Mouse (Mus musculus) heart, embryonic 16.5 days (tissue): ENCODE data around the gene Adam22. TPM values are rescaled to one million over a fixed set of nuclear protein-coding genes. Genes with fewer than 3 reads are reported as not detected.
"Not testable (repeated sequence)": the region's sequence is repeated elsewhere in the genome, so short reads cannot be mapped to it uniquely, and the experiment has no call there.

ENCODE experiments used
- ATAC-seq: fragments of 200-750 bp; cut with Nextera tagmentation; replicated peaks from 2 replicates; pipeline ENCODE4 v1.8.0; 2017; ENCODE audit warnings: moderate number of reproducible peaks; ENCODE audit not compliant: insufficient read depth, low FRiP score; ENCODE audit errors: extremely low read depth
- H3K27ac ChIP-seq: fragments of 300-500 bp; sonication (generic); 2 replicates; pipeline ENCODE4 v1.5.1; 2014; ENCODE audit warnings: mild to moderate bottlenecking, low read length, control low read depth, moderate library complexity
- H3K27me3 ChIP-seq: fragments of 300-500 bp; sonication (generic); 2 replicates; pipeline ENCODE4 v1.6.1; 2014; ENCODE audit warnings: low read length, mixed read lengths; ENCODE audit not compliant: control insufficient read depth, insufficient read depth
- H3K36me3 ChIP-seq: fragments of 300-500 bp; sonication (generic); 2 replicates; pipeline ENCODE4 v1.6.1; 2014; ENCODE audit not compliant: control insufficient read depth, insufficient read depth
- H3K4me1 ChIP-seq: fragments of 300-500 bp; sonication (generic); 2 replicates; pipeline ENCODE4 v1.6.1; 2014; ENCODE audit warnings: low read length, mixed read lengths; ENCODE audit not compliant: control insufficient read depth, insufficient read depth
- H3K4me2 ChIP-seq: fragments of 300-500 bp; sonication (generic); 2 replicates; pipeline ENCODE4 v1.6.1; 2014; ENCODE audit warnings: low read depth, mild to moderate bottlenecking, control low read depth, low read length
- H3K4me3 ChIP-seq: fragments of 300-500 bp; sonication (generic); 2 replicates; pipeline ENCODE4 v1.5.1; 2014; ENCODE audit warnings: mild to moderate bottlenecking, control low read depth, low read length
- H3K9ac ChIP-seq: fragments of 300-500 bp; sonication (generic); 2 replicates; pipeline ENCODE4 v1.6.1; 2014; ENCODE audit warnings: low read length, control low read depth
- H3K9me3 ChIP-seq: fragments of 300-500 bp; sonication (generic); replicated peaks from 2 replicates; pipeline ENCODE4 v1.6.1; 2016; ENCODE audit warnings: low read length; ENCODE audit not compliant: control insufficient read depth
- WGBS: fragments of 180-500 bp; shearing (Covaris S2); extraction: QIAGEN DNeasy Blood & Tissue Kit; methylation state at CpG from one replicate; pipeline ENCODE4 v1.1.7; 2014; 5-methylcytosine and 5-hydroxymethylcytosine counted together
- polyA plus RNA-seq: library from polyadenylated mRNA; unstranded; fragments of >200 nt; fragmentation: Nextera tagmentation; extraction: Ambion mirVana; gene quantifications from 2 replicates; pipeline ENCODE4 v1.2.1, GENCODE M21; 2015

The Adam22 gene
- polyA plus RNA-seq, 1 experiment from 2014 or later = 7.8 TPM

DNA sequence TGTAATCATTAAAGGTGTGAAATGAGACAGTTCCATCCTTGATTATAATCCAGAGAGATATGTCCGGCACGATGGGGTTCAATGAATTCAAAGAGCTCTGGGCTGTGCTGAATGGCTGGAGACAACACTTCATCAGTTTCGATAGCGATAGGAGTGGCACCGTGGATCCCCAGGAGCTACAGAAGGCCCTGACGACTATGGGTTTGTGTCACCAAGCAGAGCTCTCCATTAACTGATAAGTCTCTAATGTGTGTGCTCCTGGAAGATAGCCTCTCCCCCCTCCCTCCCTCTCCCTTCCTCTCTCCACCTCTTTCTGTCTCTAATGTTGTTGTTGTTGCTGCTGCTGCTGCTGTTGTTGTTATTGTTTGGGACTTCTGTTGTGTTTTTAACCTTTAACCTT lies 304.8 kb downstream of the Adam22 start:
- WGBS = 43% methylated on average over 6 of the region's 6 CpGs
- Histone ChIP-seq H3K36me3 (peaks cover 64% of the 10 kb centered on the region), H3K4me2 (no peak overlapping the region), H3K27me3 (no peaks in the 10 kb centered on the region), H3K9ac (no peak overlapping the region), H3K4me3 (no peak overlapping the region), H3K4me1 (peaks cover 3% of the 10 kb centered on the region), H3K9me3 (no peaks in the 10 kb centered on the region), H3K27ac (no peak overlapping the region)
- ATAC-seq = no peak

DNA sequence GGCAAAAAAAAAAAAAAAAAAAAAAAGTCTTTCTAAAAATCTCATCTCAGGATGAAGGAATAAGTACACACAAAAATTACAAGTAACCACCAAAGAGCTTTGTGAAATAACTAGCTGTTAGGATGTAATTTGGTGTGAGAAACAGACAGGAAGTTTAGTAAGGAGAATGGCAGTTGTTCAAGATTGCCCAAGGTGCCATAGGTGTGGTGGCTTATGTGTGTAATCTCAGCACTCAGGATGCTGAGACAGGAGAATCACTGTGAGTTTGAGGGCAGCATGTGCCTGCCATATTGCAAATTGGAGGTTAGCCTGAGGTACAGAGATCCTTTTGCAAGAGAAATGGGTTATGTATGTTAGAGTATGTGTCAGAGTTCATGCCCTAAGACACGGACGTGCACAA lies 305.5 kb downstream of the Adam22 start:
- no peaks in the 10 kb centered on the region for H3K27me3 ChIP-seq
- no peak overlapping the region for H3K9ac ChIP-seq
- 93% methylated on average over 2 of the region's 2 CpGs for WGBS
- H3K4me3 ChIP-seq = no peak overlapping the region
- no peak overlapping the region for H3K27ac ChIP-seq
- H3K4me2 ChIP-seq = no peak overlapping the region
- no peaks in the 10 kb centered on the region for H3K9me3 ChIP-seq
- no peak for ATAC-seq
- peaks cover 10% of the 10 kb centered on the region for H3K4me1 ChIP-seq
- H3K36me3 ChIP-seq = peaks cover 65% of the 10 kb centered on the region

DNA sequence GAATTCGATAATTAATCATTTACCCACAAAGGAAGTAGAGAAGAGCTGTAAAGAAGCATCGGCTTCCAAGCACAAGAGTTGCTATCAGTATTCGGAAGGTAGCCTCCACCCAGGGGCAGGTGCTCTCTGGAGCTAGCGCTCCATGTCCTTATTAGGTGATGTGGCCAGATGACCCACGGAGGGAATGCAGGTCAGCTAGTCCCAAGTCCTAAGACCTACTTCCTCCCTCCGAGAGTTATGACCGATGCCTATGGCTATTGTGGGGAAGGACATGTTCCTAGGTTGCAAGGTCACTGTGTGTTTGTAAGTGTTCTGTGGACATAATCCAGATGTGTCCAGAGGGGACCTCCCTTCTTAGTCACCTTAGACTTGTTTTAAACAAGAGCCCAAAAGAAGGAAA lies 309.9 kb downstream of the Adam22 start:
- Histone ChIP-seq H3K27me3 (no peaks in the 10 kb centered on the region), H3K4me3 (peak overlapping the region; percentile 18), H3K4me1 (peaks cover 13% of the 10 kb centered on the region), H3K4me2 (peak overlapping the region; percentile 74), H3K27ac (no peak overlapping the region), H3K9ac (no peak overlapping the region; the same call in 1 of the 2 replicates), H3K36me3 (peaks cover 28% of the 10 kb centered on the region), H3K9me3 (no peaks in the 10 kb centered on the region)
- no peak for ATAC-seq
- WGBS = 73% methylated on average over 7 of the region's 7 CpGs

DNA sequence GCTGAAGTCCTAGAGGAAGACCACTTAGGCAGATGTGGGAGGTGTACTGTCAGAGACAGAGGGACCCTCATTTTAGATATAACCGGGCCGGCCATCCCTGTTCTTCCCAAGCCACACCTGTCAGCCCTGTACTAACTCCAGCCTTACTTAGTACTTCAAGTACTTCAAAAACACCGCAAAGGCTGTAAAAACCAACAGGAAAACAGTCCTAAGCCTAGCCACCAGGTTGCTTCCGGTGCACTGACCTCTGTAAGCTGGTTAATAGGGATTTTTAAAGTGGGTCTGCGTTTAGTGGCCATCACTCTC lies 311.0 kb downstream of the Adam22 start:
- H3K27ac ChIP-seq = peak overlapping the region; percentile 94
- ATAC-seq = no peak
- H3K9ac ChIP-seq = peak overlapping the region; percentile 81
- peak overlapping the region; percentile 66 for H3K4me3 ChIP-seq
- WGBS = 38% methylated on average over 5 of the region's 5 CpGs
- H3K27me3 ChIP-seq = no peaks in the 10 kb centered on the region
- peaks cover 27% of the 10 kb centered on the region for H3K36me3 ChIP-seq
- no peaks in the 10 kb centered on the region for H3K9me3 ChIP-seq
- H3K4me1 ChIP-seq = peaks cover 13% of the 10 kb centered on the region
- H3K4me2 ChIP-seq = peak overlapping the region; percentile 74

DNA sequence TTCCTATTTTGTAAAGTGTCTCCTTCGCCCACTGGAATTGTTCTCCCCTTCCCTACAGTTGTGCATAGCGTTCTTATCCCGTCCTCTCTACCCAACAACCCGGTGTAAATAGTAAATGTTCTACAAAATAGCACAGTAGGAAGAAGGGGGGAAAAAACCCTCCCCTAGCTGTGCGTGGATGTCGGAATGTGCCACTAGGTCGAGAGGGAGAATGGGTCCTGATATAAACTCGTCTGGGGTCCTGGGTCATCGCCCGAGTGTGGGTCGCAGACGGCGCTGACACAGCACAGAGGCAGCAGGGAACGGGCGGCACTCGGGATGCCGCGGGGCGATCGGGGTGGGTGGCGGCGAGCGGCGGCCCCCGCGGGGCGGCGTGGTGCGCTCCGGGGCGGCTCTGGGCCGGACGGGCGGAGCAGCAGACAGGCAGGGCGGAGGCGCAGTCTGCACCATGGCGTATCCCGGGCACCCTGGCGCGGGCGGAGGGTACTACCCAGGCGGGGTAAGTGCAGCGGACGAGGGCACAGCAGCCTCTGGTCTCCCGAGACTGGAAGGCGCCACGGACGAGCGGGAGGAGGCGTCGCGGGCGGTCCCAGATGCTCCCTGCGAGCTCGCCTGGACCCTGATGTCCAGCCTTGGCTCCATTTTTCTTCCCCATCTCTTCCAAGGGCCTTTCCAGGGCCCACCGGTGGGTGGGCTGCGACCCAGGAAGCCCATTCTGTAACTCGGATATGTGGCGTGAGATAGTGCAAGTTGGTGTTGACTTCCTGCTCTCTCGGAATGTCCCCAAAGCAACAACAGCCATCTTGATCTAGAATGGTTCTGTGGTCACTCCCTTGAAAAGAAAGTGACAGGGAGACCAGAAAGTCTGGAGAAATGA lies 311.6 kb downstream of the Adam22 start:
- Histone ChIP-seq H3K36me3 (peaks cover 26% of the 10 kb centered on the region), H3K27ac (peak overlapping the region; percentile 94), H3K4me3 (peak overlapping the region; percentile 66), H3K4me1 (peaks cover 13% of the 10 kb centered on the region), H3K4me2 (peak overlapping the region; percentile 74), H3K27me3 (no peaks in the 10 kb centered on the region), H3K9me3 (no peaks in the 10 kb centered on the region), H3K9ac (peak overlapping the region; percentile 81)
- under 1% methylated on average over 60 of the region's 60 CpGs for WGBS
- peak; percentile 97 for ATAC-seq

DNA sequence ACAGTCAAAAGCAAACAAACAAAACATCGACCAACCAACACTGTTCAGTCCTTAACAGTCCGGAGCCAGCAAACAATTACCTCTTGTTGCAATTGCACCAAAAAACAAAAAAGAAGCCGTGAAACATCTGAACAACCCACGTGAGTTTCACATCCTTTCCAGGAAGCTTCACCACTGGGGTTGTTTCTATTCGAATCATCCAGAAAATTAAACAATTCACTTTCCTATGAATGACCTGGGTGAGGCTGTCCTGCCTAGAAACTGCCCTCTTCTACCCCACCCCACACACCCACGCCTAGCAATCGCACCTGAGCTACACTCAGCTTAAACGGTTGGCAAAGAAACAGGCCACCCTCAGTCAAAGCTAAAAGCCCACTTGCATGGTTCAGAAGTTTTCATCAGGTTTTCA lies 312.2 kb downstream of the Adam22 start:
- H3K36me3 ChIP-seq = peaks cover 20% of the 10 kb centered on the region
- WGBS = 32% methylated on average over 8 of the region's 8 CpGs
- H3K27ac ChIP-seq = peak overlapping the region; percentile 94
- peak overlapping the region; percentile 74 for H3K4me2 ChIP-seq
- H3K27me3 ChIP-seq = no peaks in the 10 kb centered on the region
- peak overlapping the region; percentile 66 for H3K4me3 ChIP-seq
- peaks cover 13% of the 10 kb centered on the region for H3K4me1 ChIP-seq
- H3K9ac ChIP-seq = peak overlapping the region; percentile 81
- peak; percentile 18; the same call in 1 of the 2 replicates for ATAC-seq
- H3K9me3 ChIP-seq = no peaks in the 10 kb centered on the region

DNA sequence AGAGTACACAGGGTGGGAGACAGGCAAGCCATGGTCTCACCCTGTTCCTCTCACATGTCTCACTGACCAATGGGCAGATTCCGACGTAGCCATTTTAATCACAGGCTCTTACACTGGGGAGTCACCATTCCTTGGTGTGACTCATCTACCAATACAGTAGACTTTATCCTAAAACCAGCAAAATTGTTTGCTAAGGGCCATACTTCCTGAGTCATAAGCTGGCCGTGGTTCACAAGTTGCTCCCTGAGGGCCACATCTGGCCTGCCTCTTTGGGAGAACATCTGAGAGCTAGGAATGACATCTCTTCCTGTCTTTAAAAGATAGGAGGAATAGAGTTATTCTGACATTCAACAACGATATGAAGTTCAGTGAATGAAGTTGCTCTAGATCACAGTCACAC lies 314.1 kb downstream of the Adam22 start:
- ATAC-seq = no peak
- no peak overlapping the region for H3K9ac ChIP-seq
- WGBS = 69% methylated on average over 4 of the region's 4 CpGs

DNA sequence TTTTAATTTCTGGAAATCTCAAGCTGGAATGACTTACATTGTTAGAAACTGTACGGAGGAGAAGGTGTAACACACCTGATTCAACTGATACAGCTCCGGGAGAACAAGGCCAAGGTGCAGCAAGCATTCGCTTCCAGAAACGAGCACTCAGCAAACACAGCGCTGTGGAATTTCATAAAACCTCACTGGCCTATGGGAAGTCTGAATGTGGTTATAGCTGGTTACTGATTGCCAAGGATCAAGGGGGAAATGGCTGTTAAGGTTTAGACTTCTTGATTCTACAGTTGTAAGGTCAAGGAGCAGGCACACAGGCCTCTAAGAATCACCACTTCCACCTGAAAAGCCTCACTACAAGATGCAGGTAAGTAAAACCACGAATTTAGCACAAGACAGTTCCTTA lies 322.1 kb downstream of the Adam22 start, which contains the start of gene Sri:
TSS of gene Sri (plus strand) at position 224 of the 400 bp plus-strand sequence.
- Histone ChIP-seq H3K4me2 (no peak within 1 kb of the TSS), H3K9ac (no peak within 1 kb of the TSS), H3K4me1 (no peaks in the 10 kb centered on the region), H3K9me3 (no peaks in the 10 kb centered on the region), H3K4me3 (no peak within 1 kb of the TSS), H3K27ac (no peak within 1 kb of the TSS), H3K36me3 (no peaks in the 10 kb centered on the region), H3K27me3 (no peaks in the 10 kb centered on the region)
- 77% methylated on average over 6 of the region's 6 CpGs for WGBS
- no peak for ATAC-seq

More for the DNA sequence above, 314.1 kb downstream of the Adam22 start:
- no peak overlapping the region for H3K27ac ChIP-seq
- no peaks in the 10 kb centered on the region for H3K9me3 ChIP-seq
- H3K27me3 ChIP-seq = no peaks in the 10 kb centered on the region
- H3K4me1 ChIP-seq = peaks cover 13% of the 10 kb centered on the region
- peaks cover 5% of the 10 kb centered on the region; the same call in 1 of the 2 replicates for H3K36me3 ChIP-seq
- no peak overlapping the region for H3K4me3 ChIP-seq
- H3K4me2 ChIP-seq = no peak overlapping the region

DNA sequence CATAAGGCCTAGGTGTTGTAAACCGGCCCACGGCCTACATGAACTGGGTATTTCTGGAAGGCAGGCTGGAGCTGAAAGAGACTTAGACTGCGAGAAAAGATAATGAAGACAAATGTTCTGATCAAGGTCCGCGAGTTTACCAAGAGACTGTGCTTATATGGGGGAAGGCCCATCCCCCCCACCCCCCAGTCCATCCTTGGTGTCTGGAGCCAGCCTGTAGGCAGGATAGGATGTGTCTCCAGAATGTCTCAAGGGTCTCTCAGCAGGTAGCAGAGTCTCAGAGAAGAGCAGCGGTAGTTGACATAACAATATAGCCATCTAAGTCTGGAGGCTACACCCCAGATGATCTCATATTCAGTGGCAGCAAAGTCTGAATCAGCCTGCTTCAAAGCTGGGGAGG lies 333.4 kb downstream of the Adam22 start:
- 84% methylated on average over 6 of the region's 6 CpGs for WGBS
- H3K27me3 ChIP-seq, ATAC-seq: not testable (repeated sequence)

More for the DNA sequence above, 333.4 kb downstream of the Adam22 start:
- not testable (repeated sequence) for H3K9me3 ChIP-seq, H3K27ac ChIP-seq, H3K4me3 ChIP-seq, H3K9ac ChIP-seq, H3K4me1 ChIP-seq, H3K4me2 ChIP-seq, H3K36me3 ChIP-seq
